Mouse (Mus musculus): ENCODE measurements around the gene Gdpgp1. TPM values are rescaled to one million over a fixed set of nuclear protein-coding genes. Genes with fewer than 3 reads are reported as not detected.
A peak's percentile ranks its signal among the peaks of the same experiment; 100 is the strongest.

Gene Gdpgp1
- polyA plus RNA-seq (2012; rRNA removed): 2.8 and 3.2 TPM in 2 replicates

DNA sequence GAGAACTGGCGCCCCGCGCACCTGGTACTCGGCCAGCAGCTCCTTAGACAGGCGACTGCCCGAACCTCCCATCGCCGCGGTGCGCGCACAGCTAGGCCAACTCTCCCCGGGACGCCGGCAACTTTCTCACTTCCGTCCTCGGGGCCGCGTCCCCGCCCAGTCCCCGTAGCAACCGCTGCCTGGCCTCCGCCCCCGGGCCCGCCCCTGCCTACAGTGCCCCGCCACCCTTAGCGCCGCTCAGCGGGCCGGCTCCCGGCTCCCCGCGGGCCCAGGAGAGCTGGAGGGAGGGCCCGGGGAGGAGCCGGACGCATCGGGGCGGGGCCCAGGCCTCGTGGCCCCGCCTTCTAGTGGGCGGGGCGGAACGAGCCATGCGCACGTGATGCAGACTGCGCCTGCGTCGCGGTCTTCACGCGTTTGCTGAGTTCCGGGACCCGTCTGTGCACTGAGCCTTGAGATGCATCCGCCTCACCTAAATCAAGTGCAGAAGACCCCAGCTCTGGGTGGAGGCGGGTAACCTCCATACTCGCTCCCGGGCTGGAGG, at the start of gene Gdpgp1, which contains the start of gene Cib1:
TSS of gene Gdpgp1 (plus strand) at position 377 of the 541 bp plus-strand sequence.
TSS of gene Cib1 (minus strand) at position 325 of the 541 bp plus-strand sequence.
- DNase-seq (ENCODE audit: extremely low spot score in 1 of 2, low spot score in 1 of 2): peak; percentile 80 to 95

DNA sequence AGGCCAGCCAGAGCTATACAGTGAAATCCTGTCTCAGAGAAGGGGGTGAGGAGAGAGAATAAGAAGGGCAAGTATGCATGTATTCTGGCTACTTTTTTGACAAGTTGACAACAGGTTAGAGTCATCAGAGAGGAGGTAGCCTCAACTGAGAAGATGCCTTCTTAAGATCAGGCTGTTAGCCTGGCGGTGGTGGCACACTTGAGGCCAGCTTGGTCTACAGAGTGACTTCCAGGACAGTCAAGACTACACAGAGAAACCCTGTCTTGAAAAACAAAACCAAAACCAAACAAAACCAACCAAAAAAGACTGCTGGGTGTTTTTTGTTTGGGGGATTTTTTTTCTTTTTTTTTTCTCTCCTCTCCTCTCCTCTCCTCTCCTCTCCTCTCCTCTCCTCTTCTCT, 49.2 kb upstream of the Gdpgp1 start:
- DNase-seq (ENCODE audit: extremely low spot score in 1 of 2, low spot score in 1 of 2): no peak

DNA sequence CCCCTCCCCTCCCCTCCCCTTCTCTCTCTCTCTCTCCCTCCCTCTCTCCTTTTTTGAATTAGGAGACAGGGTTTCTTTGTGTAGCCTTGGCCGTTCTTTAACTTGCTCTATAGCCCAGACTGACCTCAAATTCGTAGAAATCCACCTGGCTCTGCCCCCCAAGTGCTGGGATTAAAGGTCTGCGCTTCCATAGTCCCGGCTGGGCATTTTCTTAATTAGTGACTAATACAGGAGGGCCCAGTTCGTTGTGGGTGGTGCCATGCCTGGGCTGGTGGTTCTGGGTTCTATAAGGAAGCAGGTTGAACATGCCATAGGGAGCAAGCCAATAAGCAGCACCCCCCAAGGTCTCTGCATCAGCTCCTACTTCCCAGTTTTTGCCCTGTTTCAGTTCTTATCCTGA, 48.7 kb upstream of the Gdpgp1 start:
- no peak for DNase-seq (ENCODE audit: extremely low spot score in 1 of 2, low spot score in 1 of 2)

DNA sequence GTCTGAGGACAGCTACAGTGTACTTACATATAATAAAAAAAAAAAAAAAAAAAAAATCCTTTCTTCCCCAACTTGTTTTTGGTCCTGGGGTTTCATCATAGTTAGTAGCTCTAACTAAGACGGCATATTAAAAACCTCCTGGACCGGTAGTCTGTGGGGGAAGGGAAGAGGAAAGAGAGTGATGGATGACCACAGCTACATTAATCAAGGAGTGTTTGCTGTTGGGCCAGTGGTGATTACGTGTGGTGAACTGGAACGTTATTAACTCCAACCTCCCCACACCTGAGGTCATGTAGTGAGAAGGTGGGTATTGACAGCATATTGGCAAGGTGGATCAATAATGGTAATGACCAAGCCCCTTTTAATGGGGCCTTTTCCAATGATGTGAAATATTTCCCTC, 48.1 kb upstream of the Gdpgp1 start:
- DNase-seq (ENCODE audit: extremely low spot score in 1 of 2, low spot score in 1 of 2): no peak

DNA sequence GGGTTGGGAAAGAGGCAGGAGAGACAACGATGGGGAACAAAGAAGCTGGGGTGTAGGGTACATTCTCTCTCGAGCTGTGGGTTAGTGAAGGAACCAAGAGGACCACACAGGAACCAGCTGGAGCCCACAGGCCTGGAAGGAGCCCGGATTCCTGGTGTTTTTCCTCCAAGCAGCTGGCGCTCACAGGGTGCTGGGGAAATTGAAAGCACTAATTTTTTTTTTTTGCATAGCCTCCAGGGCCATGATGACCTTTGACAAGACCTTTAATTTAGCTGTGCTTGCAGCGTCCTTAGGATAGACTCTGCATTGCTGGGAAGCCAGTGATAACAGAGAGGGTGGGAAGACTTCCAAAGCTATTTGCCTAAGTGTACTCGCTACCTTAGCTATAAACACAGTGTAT, 47.7 kb upstream of the Gdpgp1 start:
- DNase-seq (ENCODE audit: extremely low spot score in 1 of 2, low spot score in 1 of 2): no peak

DNA sequence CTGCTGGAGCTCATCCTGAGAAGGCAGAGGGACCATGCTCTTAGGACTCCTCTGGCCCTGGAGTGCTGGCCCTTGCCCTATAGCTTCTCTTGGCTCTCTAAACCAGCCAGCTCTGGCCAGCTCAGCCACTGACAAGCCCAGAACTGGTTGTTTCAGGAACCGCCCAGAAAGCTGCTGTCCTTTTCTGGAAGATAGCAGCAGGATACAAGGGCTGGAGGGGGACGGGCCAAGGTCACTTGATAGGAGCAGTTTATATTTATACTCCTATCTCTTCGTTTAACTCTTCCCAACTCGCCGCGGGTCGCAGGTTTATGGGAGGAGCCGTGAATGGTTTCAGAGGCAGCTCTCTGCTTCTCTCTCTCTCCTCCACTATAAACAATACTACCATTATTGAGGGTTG, 46.6 kb upstream of the Gdpgp1 start:
- no peak for DNase-seq (ENCODE audit: extremely low spot score in 1 of 2, low spot score in 1 of 2)

DNA sequence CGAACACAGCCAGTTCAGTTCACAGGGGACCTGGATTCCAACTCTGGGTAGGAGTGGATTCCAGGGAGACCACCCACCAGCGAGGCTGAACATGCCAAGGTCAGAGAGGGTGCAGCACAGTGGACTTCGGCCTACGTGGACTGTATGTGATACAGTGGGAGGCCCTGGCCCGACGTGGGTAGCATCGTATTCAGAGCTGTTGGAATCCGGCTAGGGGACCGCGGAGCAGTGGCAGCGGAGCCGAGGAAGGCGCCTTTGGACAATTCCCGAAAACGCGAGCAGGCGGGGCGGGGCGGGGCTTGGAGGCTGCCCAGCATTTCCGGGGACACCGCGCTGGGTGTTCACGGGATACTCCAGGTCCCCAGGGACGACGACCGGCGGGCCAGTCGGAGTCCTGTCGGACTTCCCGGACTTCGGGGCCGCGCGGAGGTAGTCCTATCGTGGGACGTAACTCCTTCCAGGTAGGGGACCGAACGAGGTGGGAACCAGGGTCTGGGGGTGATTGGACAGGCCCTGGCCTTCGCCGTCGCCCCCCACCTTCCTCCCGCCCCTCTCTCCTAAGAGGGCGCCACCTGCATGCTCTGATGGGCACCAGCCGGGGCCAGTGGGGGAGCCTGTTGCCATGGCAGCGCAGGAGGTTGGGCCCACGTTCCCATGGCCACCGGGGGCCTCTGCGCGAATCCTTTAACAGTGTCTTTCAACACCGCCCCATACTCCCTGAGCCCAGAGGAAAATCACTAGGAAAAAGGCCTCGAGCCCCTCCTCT, 46.0 kb upstream of the Gdpgp1 start, which contains the start of gene Sema4b:
TSS of gene Sema4b (plus strand) at position 311 of the 766 bp plus-strand sequence.
- DNase-seq (ENCODE audit: extremely low spot score in 1 of 2, low spot score in 1 of 2): peak; percentile 92 to 93

DNA sequence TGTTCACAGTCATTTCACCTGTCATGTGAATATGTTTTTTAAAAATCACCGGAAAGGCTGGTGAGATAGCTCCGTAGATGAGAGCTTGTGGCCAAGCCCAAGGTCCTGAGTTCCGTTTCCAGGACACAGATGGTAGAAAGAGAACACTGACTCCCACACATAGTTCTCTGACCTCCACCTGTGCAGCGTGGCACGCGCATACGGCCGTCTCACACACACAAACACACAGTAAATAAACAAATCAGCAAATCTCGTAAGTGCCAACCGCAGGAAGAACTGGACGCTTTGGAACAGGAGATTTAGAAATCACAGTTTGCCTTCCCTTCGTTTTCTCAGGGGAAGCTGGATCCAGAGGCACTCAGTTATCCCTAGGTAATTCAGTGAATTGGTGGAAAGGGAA, 45.2 kb upstream of the Gdpgp1 start:
- no peak for DNase-seq (ENCODE audit: extremely low spot score in 1 of 2, low spot score in 1 of 2)

DNA sequence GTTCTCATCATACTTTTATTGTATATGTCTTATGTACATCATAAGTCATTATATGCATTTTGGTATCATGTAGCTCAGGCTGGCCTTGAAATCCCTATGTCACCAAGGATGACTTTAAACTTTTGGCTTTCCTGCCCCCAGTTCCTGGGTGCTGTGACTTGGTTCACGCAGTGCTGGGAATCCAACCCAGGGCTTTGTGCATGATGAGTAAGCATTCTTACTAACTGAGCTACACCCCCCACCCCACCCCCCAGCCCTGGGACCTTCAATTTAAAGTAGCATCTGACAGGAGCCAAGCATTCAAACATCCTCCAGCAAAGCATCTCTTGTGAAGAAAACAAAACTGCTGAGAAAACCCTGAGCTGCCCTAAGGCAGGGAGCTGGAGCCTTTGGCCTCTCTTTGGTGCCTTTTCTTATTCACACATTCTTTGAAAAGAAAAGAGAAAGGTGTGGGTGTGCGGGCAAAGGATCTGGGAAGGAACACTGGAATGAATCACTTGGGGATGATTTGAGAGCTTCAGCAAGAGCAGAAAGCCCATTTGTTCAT, 44.0 kb upstream of the Gdpgp1 start:
- no peak for DNase-seq (ENCODE audit: extremely low spot score in 1 of 2, low spot score in 1 of 2)

DNA sequence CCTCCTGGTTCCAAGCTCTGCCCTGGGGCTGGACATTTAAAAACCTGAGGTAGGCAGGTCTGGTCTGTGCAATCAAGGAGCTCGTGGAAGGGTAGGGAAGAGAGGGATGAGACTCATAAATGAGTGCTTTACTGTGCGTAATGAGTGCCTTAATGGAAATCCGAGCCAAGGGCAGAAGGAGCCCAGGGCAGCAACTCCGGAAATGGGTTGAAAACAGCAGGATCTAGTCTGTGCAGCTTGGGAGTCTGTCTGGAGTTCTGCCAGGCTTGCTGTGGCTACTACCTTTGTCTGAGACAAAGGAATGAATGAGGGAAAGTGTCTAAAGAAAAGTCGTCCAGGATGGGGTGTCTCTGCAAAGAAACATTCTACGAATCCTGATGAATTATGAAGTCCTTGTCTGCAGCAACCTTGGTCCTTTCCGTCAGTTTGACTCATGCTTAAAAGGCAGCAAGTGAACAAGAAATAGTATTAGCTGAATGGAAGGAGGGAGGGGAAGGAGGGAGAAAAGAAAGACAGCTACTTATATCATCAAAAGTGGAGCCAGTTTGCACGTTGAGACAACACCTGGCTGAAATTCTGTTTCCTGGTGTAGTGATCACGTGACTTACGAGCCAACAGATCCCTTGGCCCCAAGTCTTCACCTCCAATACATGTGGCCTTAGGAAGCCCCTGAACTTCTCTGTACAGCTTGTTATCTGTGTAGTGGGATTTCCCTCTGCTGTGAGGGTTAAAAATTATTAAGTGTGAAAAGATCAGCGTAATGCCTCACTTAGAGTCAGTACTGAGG, 43.3 kb upstream of the Gdpgp1 start:
- DNase-seq (ENCODE audit: extremely low spot score in 1 of 2, low spot score in 1 of 2): no peak

DNA sequence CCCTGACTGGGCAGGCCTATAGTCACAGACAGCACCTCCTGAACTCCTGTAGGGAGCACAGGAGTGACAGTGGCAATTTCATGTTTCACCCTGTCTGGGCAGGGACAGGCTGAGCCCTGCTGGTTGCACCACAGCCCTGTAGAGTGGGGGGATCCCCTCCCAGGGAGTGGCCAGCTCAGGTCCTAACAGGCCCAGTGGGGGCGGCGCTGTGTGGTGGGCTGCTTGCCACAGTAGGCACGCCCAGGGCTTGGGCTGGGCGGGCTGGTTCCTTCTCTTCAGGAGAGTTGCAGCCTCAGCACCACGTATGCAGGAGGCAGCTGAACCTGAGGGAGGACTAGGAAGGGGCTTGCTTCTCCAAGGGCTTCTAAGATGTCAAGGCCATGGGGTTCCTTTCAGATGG, 41.2 kb upstream of the Gdpgp1 start:
- no peak for DNase-seq (ENCODE audit: extremely low spot score in 1 of 2, low spot score in 1 of 2)

DNA sequence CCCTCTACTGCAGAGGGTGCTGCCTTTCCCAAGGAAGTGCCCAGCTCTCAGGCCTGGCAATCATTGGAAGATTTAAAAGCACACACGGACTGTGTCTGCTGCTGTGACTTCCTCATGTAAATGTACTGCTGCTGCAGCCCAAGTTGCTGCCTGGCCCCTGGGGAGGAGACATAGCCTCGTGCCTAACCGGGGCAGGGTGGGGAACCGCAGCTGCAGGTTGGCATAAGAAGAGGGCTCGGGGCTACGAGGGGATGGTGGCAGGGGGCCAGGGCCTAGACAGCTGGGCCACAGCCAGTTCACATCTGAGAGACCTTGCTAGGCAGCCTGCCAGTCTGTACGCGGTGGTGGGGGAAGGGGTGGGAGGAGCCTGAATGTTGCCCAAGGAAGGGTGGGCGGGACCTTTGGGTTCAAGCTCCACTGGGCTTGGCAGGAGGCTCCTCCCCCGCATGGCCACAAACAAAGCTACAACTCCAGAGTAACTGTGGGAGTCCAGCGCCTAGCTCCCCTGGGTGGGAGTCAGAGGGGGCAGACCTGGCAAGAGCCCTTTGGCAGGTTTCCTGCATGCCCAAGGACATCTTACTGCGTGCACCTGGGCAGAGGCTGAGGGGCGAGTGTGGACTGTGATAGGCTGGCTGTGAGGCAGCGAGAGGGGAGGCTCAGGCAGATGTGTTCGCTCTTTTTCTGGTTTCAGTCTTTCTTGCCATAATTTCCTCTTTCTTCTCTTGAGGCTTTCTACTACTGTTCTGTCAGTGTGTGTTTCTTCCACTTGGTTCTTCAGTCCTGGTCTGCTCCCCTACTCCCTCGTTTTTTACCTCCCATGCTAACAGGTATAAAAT, 40.2 kb upstream of the Gdpgp1 start:
- DNase-seq (ENCODE audit: extremely low spot score in 1 of 2, low spot score in 1 of 2): peak in 1 of 2 experiments; percentile 63

DNA sequence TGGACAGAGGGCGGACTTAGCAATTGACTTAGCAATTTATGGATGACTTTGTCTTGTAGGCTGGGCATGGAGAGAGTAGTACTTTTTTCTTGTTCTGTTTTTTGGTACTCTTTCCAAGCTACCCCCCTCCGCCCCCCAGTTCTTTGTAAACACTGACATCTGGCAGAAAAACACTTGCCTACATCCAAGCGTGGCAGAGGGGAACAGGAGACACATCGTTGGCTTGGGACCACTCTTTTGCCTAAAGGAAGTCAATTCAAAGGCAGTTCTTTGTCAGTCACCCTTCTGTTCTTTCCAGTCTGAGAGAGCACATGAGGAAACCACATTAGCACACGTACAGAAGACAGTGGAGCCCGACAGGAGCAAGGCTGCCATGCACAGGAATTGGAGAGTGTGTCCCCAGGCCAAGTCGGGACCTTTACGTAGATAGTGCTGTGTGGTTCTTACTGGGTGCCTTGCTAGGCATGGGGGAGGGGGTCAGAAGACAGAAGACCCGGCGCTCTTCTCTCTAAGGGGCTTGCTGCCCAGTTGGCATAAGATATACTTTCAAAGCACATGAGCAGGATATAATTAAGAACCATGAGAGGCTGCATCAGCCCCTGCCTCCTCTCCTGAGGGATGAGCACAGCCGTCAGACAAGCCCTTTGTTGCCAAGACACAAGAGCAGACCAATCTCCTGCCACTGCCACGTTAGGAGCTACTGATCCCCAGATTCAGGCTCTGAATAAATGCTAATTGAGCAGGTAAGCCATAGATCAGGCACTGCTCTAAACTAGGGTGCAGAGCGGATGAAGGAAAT, 38.5 kb upstream of the Gdpgp1 start:
- no peak for DNase-seq (ENCODE audit: extremely low spot score in 1 of 2, low spot score in 1 of 2)

DNA sequence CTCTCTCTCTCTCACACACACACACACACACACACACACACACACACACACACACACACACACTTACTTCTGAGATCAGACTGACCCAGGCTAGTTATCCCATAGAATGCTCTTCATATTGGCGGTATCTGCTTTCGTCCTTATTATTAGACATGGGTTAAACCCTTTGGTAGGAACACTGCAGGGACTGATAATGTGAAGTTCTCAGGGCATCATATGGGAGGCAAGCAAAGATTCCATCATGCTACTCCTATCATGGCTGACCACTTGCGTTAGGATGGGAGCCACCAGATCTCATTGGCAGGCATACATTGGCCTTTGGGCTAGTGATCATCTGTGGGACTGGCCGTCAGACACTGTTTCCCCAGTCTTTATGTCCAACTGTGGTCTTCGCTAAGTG, 37.5 kb upstream of the Gdpgp1 start:
- no peak for DNase-seq (ENCODE audit: extremely low spot score in 1 of 2, low spot score in 1 of 2)

DNA sequence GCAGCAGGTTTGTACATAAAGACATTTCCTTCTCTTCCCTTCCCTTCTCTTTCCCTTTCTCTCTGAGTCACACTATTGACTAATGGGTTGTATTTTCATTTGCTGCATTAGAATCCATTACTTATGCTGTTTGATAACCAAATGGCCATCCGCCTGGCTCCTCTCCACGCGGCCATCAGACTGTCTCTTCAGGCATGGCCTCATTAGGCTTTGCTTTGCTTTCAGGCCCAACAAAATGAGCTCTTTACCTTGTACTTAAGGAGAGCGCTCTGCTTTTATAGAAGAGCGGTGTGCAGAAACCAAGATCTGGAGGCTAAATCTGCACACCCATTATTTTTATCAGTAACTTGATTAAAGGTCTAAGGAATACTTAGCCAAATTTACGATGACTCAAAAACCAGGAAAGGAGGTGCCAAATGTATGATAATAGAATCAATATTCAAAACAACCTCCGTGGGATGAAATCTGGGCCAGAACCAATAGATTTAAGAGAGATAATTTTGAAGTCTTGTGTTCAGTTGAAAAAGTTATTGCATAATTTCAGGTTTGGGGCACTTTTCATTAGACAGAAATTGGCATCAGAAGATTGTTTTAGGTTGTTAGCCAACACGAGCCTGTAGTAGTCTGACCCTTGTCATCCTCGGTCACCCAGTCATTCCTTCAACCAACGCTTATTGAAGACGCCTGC, 36.9 kb upstream of the Gdpgp1 start:
- no peak for DNase-seq (ENCODE audit: extremely low spot score in 1 of 2, low spot score in 1 of 2)

DNA sequence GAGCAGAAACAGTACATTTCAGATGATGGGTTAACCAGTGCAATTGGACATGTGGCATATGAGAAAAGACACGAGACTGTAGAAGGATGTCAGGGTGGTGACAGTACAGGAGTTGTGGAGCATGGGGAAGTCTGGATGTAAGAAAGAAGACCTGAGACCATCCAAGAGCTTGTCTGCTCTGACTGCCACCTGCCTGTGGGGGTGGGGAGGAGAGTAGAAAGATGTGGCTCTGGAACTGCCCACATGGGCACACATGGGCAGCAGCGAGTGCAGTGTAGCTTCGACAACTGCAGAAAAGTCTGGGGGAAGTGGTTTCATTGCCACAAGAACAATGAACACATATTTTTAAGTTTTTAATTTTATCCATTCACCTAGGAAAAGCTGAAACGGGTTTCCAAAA, 35.3 kb upstream of the Gdpgp1 start:
- no peak for DNase-seq (ENCODE audit: extremely low spot score in 1 of 2, low spot score in 1 of 2)

DNA sequence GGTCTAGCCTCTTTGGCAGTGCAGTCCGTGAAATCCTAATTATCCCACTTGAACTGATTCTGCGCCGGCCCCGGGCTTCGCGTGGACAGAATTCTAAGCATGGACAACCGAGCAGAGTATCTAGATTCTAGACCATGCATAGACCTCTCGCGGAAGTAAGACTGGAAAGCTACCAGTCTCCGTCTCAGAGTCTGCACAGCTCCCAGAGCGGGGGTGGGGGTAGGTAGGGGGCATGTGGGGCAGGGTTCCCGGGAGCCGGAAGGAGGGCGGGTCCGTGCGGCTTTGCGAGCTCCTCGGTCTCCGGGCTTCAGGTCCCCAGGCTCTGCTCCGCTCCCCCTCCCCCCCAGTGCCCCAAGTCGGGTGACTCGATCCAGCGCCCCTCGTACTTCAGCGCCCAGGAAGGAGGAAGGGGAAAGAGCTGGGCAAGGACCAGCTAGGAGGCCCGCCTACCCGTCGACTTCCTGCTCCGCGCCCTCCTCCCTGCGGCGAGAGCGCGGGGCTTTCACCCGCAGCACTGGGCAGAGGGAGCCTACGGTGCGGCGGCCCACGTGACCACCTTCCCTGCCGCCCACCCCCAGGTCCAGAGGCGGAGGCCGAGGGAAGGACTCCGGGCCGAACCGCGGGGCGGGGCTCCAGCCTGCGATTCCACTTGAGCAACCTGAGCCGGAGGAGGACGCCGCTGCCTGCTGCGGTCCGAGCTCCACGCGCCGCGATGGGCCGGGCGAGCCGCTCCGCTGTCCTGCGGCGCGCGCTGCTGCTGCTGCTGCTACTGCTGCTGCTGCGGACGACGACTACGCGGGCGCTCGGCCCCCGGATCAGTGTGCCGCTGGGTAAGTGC, 34.5 kb upstream of the Gdpgp1 start:
- peak; percentile 59 to 75 for DNase-seq (ENCODE audit: extremely low spot score in 1 of 2, low spot score in 1 of 2)

DNA sequence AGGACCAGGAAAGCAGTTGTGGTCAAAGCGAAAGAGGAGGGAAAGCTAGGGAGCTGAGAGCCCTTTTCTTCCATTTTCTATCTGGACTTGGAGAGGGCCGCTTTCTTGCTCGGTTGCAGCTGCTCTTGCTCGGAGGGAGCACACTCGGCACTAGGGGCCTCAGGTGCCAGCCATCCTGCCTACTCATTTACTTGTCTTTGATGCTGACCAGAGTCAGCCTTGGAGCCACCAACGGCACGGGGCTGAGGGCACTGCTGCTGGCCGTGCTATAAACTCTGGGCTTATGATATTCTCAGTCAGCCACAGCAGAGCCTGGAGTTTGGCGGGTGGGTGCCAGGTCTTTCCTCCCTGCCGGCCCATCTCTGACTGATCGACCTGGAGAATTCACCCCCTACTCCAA, 33.8 kb upstream of the Gdpgp1 start:
- DNase-seq (ENCODE audit: extremely low spot score in 1 of 2, low spot score in 1 of 2): no peak
